Mouse (Mus musculus): ENCODE measurements at regions not wholly inside any gene's neighbourhood (a gene's known extent, or its start where the extent isn't known, plus 50 kb on each side); places are given as distances from the start of the nearest gene placed in this dataset.

DNA sequence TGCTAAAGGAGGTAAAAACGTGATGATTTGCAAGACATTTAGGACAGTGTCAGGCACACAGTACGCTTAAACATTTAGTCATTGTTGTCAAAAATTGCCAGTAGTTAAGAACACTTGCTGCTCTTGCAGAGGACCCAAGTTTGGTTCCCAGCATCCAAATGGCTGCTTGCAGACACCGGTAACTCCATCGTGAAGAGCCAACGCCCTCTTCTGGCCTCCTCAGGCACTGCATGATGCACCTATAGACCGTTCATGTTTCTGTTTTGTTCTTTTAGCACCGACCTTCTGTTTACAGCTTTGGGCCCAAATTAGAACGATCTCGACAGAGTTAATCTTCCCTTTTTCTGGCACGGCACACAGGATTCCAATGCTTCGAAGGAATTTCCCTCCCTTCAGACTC, 76.4 kb upstream of the Fer start:
- DNase-seq (ENCODE audit: extremely low spot score in 1 of 2, low spot score in 1 of 2) = no peak

- DNase-seq (ENCODE audit: extremely low spot score in 1 of 2, low spot score in 1 of 2) = no peak
Observed at GRCm38 (mm10) chr17:63794352-63794751, 68.5 kb upstream of the Fer start.

- DNase-seq (ENCODE audit: extremely low spot score in 1 of 2, low spot score in 1 of 2) = no peak
Observed at GRCm38 (mm10) chr17:63798381-63798780, 64.5 kb upstream of the Fer start.

- DNase-seq (ENCODE audit: extremely low spot score in 1 of 2, low spot score in 1 of 2) = no peak
Observed at GRCm38 (mm10) chr17:63798961-63799531, 63.8 kb upstream of the Fer start.

DNA sequence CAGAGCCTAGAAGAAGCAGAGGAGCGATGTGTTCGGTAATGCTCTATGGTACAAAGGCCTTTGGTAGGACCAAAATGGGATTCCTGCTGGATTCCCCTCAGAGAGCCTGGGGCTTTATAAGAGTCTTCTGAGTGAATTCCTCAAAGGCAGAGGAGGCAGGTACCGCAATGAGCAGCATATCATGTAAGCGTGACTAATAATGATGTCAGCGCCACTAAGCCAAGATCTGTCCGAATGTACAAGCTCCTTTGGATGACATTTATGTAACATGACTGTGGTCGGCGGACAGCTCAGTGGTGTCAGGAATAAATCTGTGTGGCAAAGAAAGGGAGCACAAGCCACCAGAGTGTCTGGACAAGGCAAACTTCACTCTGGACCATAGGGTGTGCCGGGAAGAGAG, 61.5 kb upstream of the Fer start:
- no peak for DNase-seq (ENCODE audit: extremely low spot score in 1 of 2, low spot score in 1 of 2)

GRCm38 (mm10) chr17:63802846-63803245, 60.0 kb upstream of the Fer start:
- DNase-seq (ENCODE audit: extremely low spot score in 1 of 2, low spot score in 1 of 2) = no peak

- DNase-seq (ENCODE audit: extremely low spot score in 1 of 2, low spot score in 1 of 2) = peak; percentile 53 to 88
Observed at GRCm38 (mm10) chr17:63803599-63803998, 59.3 kb upstream of the Fer start.

GRCm38 (mm10) chr17:63804416-63804815, 58.4 kb upstream of the Fer start:
- DNase-seq (ENCODE audit: extremely low spot score in 1 of 2, low spot score in 1 of 2) = no peak

DNA sequence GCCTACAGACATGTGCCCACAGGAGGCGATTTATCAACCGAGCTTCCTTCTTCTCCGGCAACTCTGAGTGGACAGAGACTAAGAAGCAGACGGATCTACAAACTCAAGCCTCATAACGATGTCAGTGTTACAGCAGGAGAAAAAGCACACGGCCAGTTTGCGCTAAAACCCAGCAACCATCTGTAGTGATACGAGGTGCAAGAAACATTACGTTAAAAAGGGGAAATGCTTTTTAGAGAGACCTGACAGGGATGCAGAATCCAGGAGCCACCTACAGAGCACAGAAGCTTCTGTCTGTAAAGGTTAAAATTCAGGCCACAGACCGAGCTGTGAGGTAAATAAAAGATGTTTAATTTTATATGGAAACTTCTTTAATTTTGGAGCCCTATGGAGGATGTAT, 56.5 kb upstream of the Fer start:
- no peak for DNase-seq (ENCODE audit: extremely low spot score in 1 of 2, low spot score in 1 of 2)

- DNase-seq (ENCODE audit: extremely low spot score in 1 of 2, low spot score in 1 of 2) = no peak
Observed at GRCm38 (mm10) chr17:63807590-63808228, 55.2 kb upstream of the Fer start.

- DNase-seq (ENCODE audit: extremely low spot score in 1 of 2, low spot score in 1 of 2) = no peak
Observed at GRCm38 (mm10) chr17:63808756-63809155, 54.1 kb upstream of the Fer start.

GRCm38 (mm10) chr17:63811246-63811785, 51.5 kb upstream of the Fer start:
- no peak for DNase-seq (ENCODE audit: extremely low spot score in 1 of 2, low spot score in 1 of 2)

- DNase-seq (ENCODE audit: extremely low spot score in 1 of 2, low spot score in 1 of 2) = no peak
Observed at GRCm38 (mm10) chr17:63812586-63812985, 50.3 kb upstream of the Fer start.
